Comparison of ENCODE assay signal across 8 mouse cellular contexts in the genomic region with DNA sequence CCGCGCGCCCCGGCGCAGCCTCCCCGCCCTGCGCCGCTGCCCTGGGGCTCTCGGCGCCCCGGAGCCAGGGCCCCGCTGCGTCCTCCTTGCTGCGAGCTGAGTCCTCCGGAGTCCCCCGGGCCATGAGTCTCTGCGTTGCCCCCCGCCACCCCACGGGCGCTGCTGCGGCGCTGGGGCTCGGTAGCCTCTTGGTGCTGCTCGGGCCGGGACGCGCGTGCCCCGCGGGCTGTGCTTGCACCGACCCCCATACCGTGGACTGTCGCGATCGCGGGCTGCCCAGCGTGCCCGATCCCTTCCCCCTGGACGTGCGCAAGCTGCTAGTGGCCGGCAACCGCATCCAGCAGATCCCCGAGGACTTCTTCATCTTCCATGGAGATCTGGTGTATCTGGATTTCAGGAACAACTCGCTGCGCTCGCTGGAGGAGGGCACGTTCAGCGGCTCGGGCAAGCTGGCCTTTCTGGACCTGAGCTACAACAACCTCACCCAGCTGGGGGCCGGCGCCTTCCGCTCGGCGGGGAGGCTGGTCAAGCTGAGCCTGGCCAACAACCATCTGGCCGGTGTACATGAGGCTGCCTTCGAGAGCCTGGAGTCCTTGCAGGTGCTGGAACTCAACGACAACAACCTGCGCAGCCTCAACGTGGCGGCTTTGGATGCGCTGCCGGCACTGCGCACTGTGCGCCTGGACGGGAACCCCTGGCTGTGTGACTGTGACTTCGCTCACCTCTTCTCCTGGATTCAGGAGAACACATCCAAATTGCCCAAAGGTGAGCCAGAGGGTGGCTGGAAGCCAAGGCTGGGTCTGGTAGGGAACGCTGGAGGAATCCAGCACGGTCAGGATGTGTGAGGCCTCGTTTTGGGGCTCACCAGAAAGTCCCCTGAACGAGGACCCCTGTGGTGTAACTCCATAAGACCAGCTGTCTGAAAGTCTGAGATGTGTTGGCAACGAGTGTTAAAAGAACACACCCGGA. TPM values are rescaled to one million over a fixed set of nuclear protein-coding genes. Genes with fewer than 3 reads are reported as not detected.
DNase-seq lines count a peak whose midpoint lies in the region; ATAC-seq and TF ChIP-seq lines count a peak whose summit lies in the region.

No protein-coding gene starts in this region.

- TF ChIP-seq CTCF in midbrain, postnatal 0 days (IDR thresholded peaks at IDR 0.05) = no peak

- H3K4me3 ChIP-seq in hindbrain, embryonic 12.5 days = peak overlapping the region; percentile 57
- peak overlapping the region; percentile 53 for H3K4me3 ChIP-seq in midbrain, postnatal 0 days (ENCODE audit: low read depth, low read length)

- H3K36me3 ChIP-seq in hindbrain, embryonic 12.5 days = no peaks in the 10 kb centered on the region
- no peaks in the 10 kb centered on the region for H3K36me3 ChIP-seq in midbrain, postnatal 0 days (ENCODE audit: insufficient read depth, low read length)

- H3K27ac ChIP-seq in hindbrain, embryonic 12.5 days = no peak overlapping the region
- no peak overlapping the region for H3K27ac ChIP-seq in midbrain, postnatal 0 days (ENCODE audit: low read depth, low read length)

- peaks cover 18% of the 10 kb centered on the region for H3K4me1 ChIP-seq in hindbrain, embryonic 12.5 days
- no peaks in the 10 kb centered on the region; the same call in 1 of the 2 replicates for H3K4me1 ChIP-seq in midbrain, postnatal 0 days (ENCODE audit: insufficient read depth, low read length)

- peak overlapping the region; percentile 98 for H3K4me2 ChIP-seq in hindbrain, embryonic 12.5 days (replicated peaks)
- H3K4me2 ChIP-seq in midbrain, postnatal 0 days (ENCODE audit: low read depth, low read length, poor library complexity, severe bottlenecking) = peak overlapping the region; percentile 99

- H3K9ac ChIP-seq in hindbrain, embryonic 12.5 days = peak overlapping the region; percentile 53
- H3K9ac ChIP-seq in midbrain, postnatal 0 days (replicated peaks; ENCODE audit: low read length, poor library complexity, severe bottlenecking) = peak overlapping the region; percentile 63

- DNase-seq in adrenal gland, postnatal 10 days = peak; percentile 8
- no peak for DNase-seq in adrenal gland, adult 8-10 months
- peak; percentile 29 for DNase-seq in ovary, postnatal 36 days (ENCODE audit: low spot score)
- no peak for DNase-seq in ovary, postnatal 14 days (ENCODE audit: low spot score)
- DNase-seq in midbrain, postnatal 0 days (ENCODE audit: low spot score) = no peak
- no peak for DNase-seq in thymus, postnatal 36 days
- DNase-seq in frontal cortex, postnatal 25 days (ENCODE audit: low spot score in 2 of 2) = no peak

- no peaks in the 10 kb centered on the region for H3K9me3 ChIP-seq in hindbrain, embryonic 12.5 days (replicated peaks)
- no peaks in the 10 kb centered on the region for H3K9me3 ChIP-seq in midbrain, postnatal 0 days (ENCODE audit: low read length)

- 3% methylated on average over 72 of the region's 72 CpGs for WGBS in hindbrain, embryonic 12.5 days
- WGBS in midbrain, postnatal 0 days = 3% methylated on average over 67 of the region's 72 CpGs

- peaks cover 51% of the 10 kb centered on the region for H3K27me3 ChIP-seq in hindbrain, embryonic 12.5 days
- peaks cover 32% of the 10 kb centered on the region for H3K27me3 ChIP-seq in midbrain, postnatal 0 days (ENCODE audit: insufficient read depth, low read length)

- peak; percentile 53 for ATAC-seq in hindbrain, embryonic 12.5 days (ENCODE audit: low FRiP score)
- peak; percentile 49 for ATAC-seq in midbrain, postnatal 0 days (ENCODE audit: low FRiP score)

RNA-seq across cellular contexts. Expression of gene Lrrc38, which starts 0.8 kb away (rescaled TPM):
- total RNA-seq in adrenal gland, postnatal 10 days (2021) = under 1 TPM; 0.36 to 0.61 TPM
- total RNA-seq in adrenal gland, adult 8-10 months (2022) = under 1 TPM; 0.29 to 0.70 (median 0.45) TPM
- polyA plus RNA-seq in hindbrain, embryonic 12.5 days (2016; fragmentation: Nextera tagmentation; extraction: Ambion mirVana) = 0.44 and 0.79 TPM in 2 replicates
- total RNA-seq in midbrain, postnatal 0 days (2014; rRNA removed) = 0.33 and 2.3 TPM in 2 replicates
- polyA plus RNA-seq in midbrain, postnatal 0 days (2015; fragmentation: Nextera tagmentation; extraction: Ambion mirVana) = 0.64 and 0.67 TPM in 2 replicates

RNA-seq across cellular contexts. Expression of gene Pramel1, which starts 43.9 kb away (rescaled TPM):
- total RNA-seq in adrenal gland, postnatal 10 days (2021) = not detected
- total RNA-seq in adrenal gland, adult 8-10 months (2022) = not detected
- polyA plus RNA-seq in hindbrain, embryonic 12.5 days (2016; fragmentation: Nextera tagmentation; extraction: Ambion mirVana) = not detected in 2 replicates
- not detected in 2 replicates for total RNA-seq in midbrain, postnatal 0 days (2014; rRNA removed)
- not detected in 2 replicates for polyA plus RNA-seq in midbrain, postnatal 0 days (2015; fragmentation: Nextera tagmentation; extraction: Ambion mirVana)

RNA-seq across cellular contexts. Expression of gene Pdpn, which starts 51.0 kb away (rescaled TPM):
- 10 to 100 TPM in 1 of 2 experiments, 1 to 10 TPM in 1; 9.3 to 11.1 TPM for total RNA-seq in adrenal gland, postnatal 10 days (2021)
- total RNA-seq in adrenal gland, adult 8-10 months (2022) = 10 to 100 TPM in 2 of 4 experiments, 1 to 10 TPM in 2; 6.6 to 13.7 (median 10.0) TPM
- polyA plus RNA-seq in hindbrain, embryonic 12.5 days (2016; fragmentation: Nextera tagmentation; extraction: Ambion mirVana) = 83.2 and 89.1 TPM in 2 replicates
- 32.3 and 37.6 TPM in 2 replicates for total RNA-seq in midbrain, postnatal 0 days (2014; rRNA removed)
- 33.6 and 35.2 TPM in 2 replicates for polyA plus RNA-seq in midbrain, postnatal 0 days (2015; fragmentation: Nextera tagmentation; extraction: Ambion mirVana)

Comparison
In these comparisons a context has a peak if more than half of its experiments do, and no peak if none do; other contexts are left out.
1. DNase-seq: peak in adrenal gland, postnatal 10 days (single experiment) and ovary, postnatal 36 days (single experiment); none in adrenal gland, adult 8-10 months (single experiment), ovary, postnatal 14 days (single experiment), midbrain, postnatal 0 days (single experiment), thymus, postnatal 36 days (0 of 2) and frontal cortex, postnatal 25 days (0 of 2).